Mouse (Mus musculus) brain, embryonic 14.5 days (tissue): ENCODE measurements at regions not wholly inside any gene's neighbourhood (a gene's known extent, or its start where the extent isn't known, plus 50 kb on each side); places are given as distances from the start of the nearest gene placed in this dataset.

ENCODE experiments used
- DNase-seq: peaks from one replicate; pipeline ENCODE4 v3.0.0-alpha.2; 2011; ENCODE audit warnings: low read depth
- CTCF ChIP-seq: fragments of 200-500 bp; IDR thresholded peaks from 2 replicates; pipeline ENCODE4 v1.5.1; 2012; ENCODE audit warnings: inconsistent platforms, mild to moderate bottlenecking, moderate library complexity, borderline replicate concordance; ENCODE audit not compliant: insufficient read depth, insufficient read length; ENCODE audit errors: extremely low read depth
- POLR2A ChIP-seq: fragments of 200-500 bp; IDR thresholded peaks from 2 replicates; pipeline ENCODE4 v1.6.1; 2012; ENCODE audit warnings: mild to moderate bottlenecking, inconsistent platforms, borderline replicate concordance; ENCODE audit not compliant: poor library complexity, insufficient read depth, insufficient read length, severe bottlenecking; ENCODE audit errors: extremely low read depth

GRCm38 (mm10) chr14:79822453-79823117 is 51.5 kb upstream of the Pcdh8 start:
- DNase-seq, result peak; percentile 72

GRCm38 (mm10) chr14:79822011-79822435 is 50.9 kb upstream of the Pcdh8 start:
- peak; percentile 94 for DNase-seq

More at GRCm38 (mm10) chr14:79822453-79823117, 51.5 kb upstream of the Pcdh8 start:
- TF ChIP-seq CTCF, result no peak
- TF ChIP-seq POLR2A, result no peak

GRCm38 (mm10) chr14:79821352-79822010 is 50.4 kb upstream of the Pcdh8 start:
- TF ChIP-seq CTCF (no peak), POLR2A (no peak)

More at GRCm38 (mm10) chr14:79822011-79822435, 50.9 kb upstream of the Pcdh8 start:
- TF ChIP-seq POLR2A (no peak), CTCF (no peak)

More at GRCm38 (mm10) chr14:79821352-79822010, 50.4 kb upstream of the Pcdh8 start:
- DNase-seq, result peak; percentile 88
